Mouse (Mus musculus) stomach, embryonic 15.5 days (tissue): ENCODE measurements around the gene Nkap. TPM values are rescaled to one million over a fixed set of nuclear protein-coding genes. Genes with fewer than 3 reads are reported as not detected.
"Not testable (repeated sequence)": the region's sequence is repeated elsewhere in the genome, so short reads cannot be mapped to it uniquely, and the experiment has no call there.

Experiments
- ATAC-seq: fragments of 200-750 bp; cut with Nextera tagmentation; 2 replicates; pipeline ENCODE4 v1.8.0; 2017; ENCODE audit warnings: low read depth, moderate number of reproducible peaks, moderate TSS enrichment; ENCODE audit not compliant: insufficient read depth, low FRiP score
- H3K27ac ChIP-seq: fragments of 300-500 bp; sonication (generic); 2 replicates; pipeline ENCODE4 v1.5.1; 2015; ENCODE audit warnings: mild to moderate bottlenecking, inconsistent platforms
- H3K27me3 ChIP-seq: fragments of 300-500 bp; sonication (generic); replicated peaks from 2 replicates; pipeline ENCODE4 v1.6.1; 2015; ENCODE audit warnings: inconsistent platforms
- H3K36me3 ChIP-seq: fragments of 300-500 bp; sonication (generic); 2 replicates; pipeline ENCODE4 v1.6.1; 2015; ENCODE audit warnings: inconsistent platforms
- H3K4me1 ChIP-seq: fragments of 300-500 bp; sonication (generic); 2 replicates; pipeline ENCODE4 v1.6.1; 2015; ENCODE audit warnings: inconsistent platforms
- H3K4me2 ChIP-seq: fragments of 300-500 bp; sonication (generic); 2 replicates; pipeline ENCODE4 v1.6.1; 2015; ENCODE audit warnings: mild to moderate bottlenecking, inconsistent platforms
- H3K4me3 ChIP-seq: fragments of 300-500 bp; sonication (generic); replicated peaks from 2 replicates; pipeline ENCODE4 v1.5.1; 2015; ENCODE audit warnings: inconsistent platforms
- H3K9ac ChIP-seq: fragments of 300-500 bp; sonication (generic); 2 replicates; pipeline ENCODE4 v1.6.1; 2015; ENCODE audit warnings: inconsistent platforms
- H3K9me3 ChIP-seq: fragments of 300-500 bp; sonication (generic); 2 replicates; pipeline ENCODE4 v1.6.1; 2016; ENCODE audit warnings: inconsistent platforms
- WGBS: fragments of 180-500 bp; shearing (Covaris S2); methylation state at CpG from one replicate; pipeline ENCODE4 v1.1.7; 2015; 5-methylcytosine and 5-hydroxymethylcytosine counted together
- polyA plus RNA-seq: library from polyadenylated mRNA; unstranded; fragments of >200 nt; fragmentation: Nextera tagmentation; extraction: Ambion mirVana; gene quantifications from 2 replicates; pipeline ENCODE4 v1.2.1, GENCODE M21; 2015

Nkap gene
- polyA plus RNA-seq, 1 experiment from 2014 or later = 14.1 TPM

DNA sequence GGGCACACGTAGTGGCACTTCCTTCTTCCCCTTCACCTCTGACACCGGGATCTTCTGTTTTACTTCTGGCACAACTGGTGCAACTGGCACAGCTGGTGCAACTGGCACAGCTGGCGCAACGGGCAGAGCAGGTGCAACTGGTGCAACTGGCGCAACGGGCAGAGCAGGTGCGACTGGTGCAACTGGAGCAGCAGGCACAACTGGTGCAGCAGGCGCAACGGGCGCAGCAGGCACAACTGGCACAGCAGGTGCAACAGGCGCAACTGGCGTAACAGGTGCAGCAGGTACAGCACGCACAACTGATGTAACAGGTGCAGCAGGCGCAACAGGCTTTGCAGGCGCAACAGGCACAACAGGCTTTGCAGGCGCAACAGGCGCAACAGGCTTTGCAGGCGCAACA is 36.5 kb downstream of the Nkap start:
- no peaks in the 10 kb centered on the region for H3K9me3 ChIP-seq
- H3K4me2 ChIP-seq = no peak overlapping the region
- no peaks in the 10 kb centered on the region for H3K36me3 ChIP-seq
- WGBS = 79% methylated on average over 18 of the region's 18 CpGs
- no peak for ATAC-seq
- H3K27ac ChIP-seq = no peak overlapping the region
- H3K9ac ChIP-seq = no peak overlapping the region
- no peaks in the 10 kb centered on the region for H3K4me1 ChIP-seq
- H3K27me3 ChIP-seq = no peaks in the 10 kb centered on the region
- no peak overlapping the region for H3K4me3 ChIP-seq

GRCm38 (mm10) chrX:37167085-37167484 is 40.5 kb downstream of the Nkap start:
- no peak for ATAC-seq

DNA sequence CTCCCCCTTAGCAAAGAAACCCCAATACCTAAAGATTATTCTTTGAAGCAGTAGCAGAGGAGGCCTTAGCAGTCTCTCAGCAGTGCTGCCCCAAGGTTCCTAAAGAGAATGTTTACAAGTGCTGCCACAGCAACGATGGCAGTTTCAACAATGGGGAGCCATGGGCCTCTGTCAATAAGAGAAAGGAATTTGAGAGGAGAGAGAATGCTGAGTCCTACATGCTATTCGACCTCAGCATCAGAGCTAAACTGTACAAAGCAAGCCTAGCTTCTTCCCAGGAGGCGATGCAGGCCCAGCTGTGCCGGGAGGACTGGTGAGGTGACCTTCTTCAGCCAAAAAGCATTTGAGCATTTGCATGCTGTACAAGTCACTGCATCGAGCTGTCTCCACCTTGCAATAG is 42.1 kb downstream of the Nkap start, which contains the start of gene Akap14:
Gene Akap14 (minus strand): TSS at position 101 of the 400 bp plus-strand sequence.
- no peak within 1 kb of the TSS for H3K27ac ChIP-seq
- no peak within 1 kb of the TSS for H3K4me3 ChIP-seq
- H3K4me2 ChIP-seq = no peak within 1 kb of the TSS
- no peak for ATAC-seq
- H3K4me1 ChIP-seq = no peaks in the 10 kb centered on the region
- H3K27me3 ChIP-seq = no peaks in the 10 kb centered on the region
- no peaks in the 10 kb centered on the region for H3K36me3 ChIP-seq
- H3K9me3 ChIP-seq = no peaks in the 10 kb centered on the region
- 44% methylated on average over 5 of the region's 5 CpGs for WGBS
- H3K9ac ChIP-seq = no peak within 1 kb of the TSS

More at GRCm38 (mm10) chrX:37167085-37167484, 40.5 kb downstream of the Nkap start:
- no peak overlapping the region for H3K27ac ChIP-seq
- no peak overlapping the region for H3K4me3 ChIP-seq
- no peaks in the 10 kb centered on the region for H3K36me3 ChIP-seq
- H3K27me3 ChIP-seq = no peaks in the 10 kb centered on the region
- H3K9me3 ChIP-seq = no peaks in the 10 kb centered on the region
- no peak overlapping the region for H3K4me2 ChIP-seq
- 39% methylated on average over 3 of the region's 3 CpGs for WGBS
- no peaks in the 10 kb centered on the region for H3K4me1 ChIP-seq
- no peak overlapping the region for H3K9ac ChIP-seq

DNA sequence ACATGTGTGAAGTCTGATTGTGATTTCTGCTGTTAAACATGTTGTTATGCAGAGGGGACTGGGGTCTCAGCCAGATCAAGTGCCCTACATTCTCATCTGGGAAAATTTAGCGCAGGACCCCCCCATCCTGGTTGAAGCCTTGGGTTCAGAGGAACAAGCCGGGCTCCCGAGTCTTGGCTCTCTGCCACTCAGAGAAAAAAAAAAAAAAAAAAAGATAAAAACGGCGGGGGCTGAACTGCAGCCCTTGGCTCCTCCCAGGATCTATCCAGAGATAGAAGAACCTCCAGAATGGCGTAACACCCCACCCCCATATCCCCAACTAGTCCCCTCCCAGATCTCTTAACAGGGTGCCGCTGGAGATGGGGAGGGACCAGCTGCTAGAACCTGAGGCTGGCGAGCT is 57.8 kb downstream of the Nkap start:
- H3K9ac ChIP-seq, H3K4me2 ChIP-seq, H3K36me3 ChIP-seq, ATAC-seq, H3K9me3 ChIP-seq, H3K27me3 ChIP-seq, H3K4me1 ChIP-seq, H3K4me3 ChIP-seq, H3K27ac ChIP-seq: not testable (repeated sequence)
- 61% methylated on average over 7 of the region's 8 CpGs for WGBS

GRCm38 (mm10) chrX:37190755-37191104 is 64.1 kb downstream of the Nkap start:
- Histone ChIP-seq H3K9ac (no peak overlapping the region), H3K9me3 (no peaks in the 10 kb centered on the region), H3K4me2 (peak overlapping the region; percentile 61), H3K4me3 (peak overlapping the region; percentile 52), H3K27ac (no peak overlapping the region), H3K36me3 (no peaks in the 10 kb centered on the region), H3K27me3 (no peaks in the 10 kb centered on the region), H3K4me1 (no peaks in the 10 kb centered on the region)
- WGBS = 14% methylated on average over 20 of the region's 20 CpGs
- ATAC-seq = no peak

DNA sequence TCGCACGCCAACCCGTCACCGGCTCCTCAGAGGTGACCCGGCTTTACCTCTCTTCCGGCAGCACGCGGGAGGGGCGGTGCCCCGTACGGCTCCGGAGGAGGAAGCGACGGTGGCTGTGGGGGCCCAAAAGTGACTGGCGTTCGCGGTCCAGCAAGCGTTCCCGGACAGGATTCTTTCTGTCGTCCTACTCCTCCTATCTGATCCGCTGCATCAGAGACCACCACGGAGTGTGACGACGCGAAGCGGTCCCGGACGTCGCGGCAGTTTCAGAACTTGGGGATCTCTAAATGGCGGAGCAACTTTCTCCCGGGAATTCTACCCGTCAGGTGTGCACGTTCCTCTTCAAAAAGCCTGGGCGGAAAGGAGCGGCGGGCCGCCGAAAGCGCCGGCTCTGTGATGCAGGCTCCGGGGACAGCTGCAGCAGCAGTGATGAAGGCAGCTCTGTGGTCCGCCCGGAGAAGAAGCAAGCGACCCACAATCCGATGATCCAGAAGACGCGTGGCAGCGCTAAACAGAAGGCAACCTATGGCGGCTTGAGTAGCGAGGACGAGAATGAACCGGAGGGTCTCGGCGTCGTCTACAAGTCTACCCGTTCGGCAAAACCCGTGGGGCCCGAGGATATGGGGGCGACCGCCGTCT is 64.6 kb downstream of the Nkap start, which contains the start of the genes Ndufa1 and Rnf113a1:
Gene Ndufa1 (minus strand): TSS at position 59 of the 639 bp plus-strand sequence.
Gene Rnf113a1 (plus strand): TSS at position 141 of the 639 bp plus-strand sequence.
- Histone ChIP-seq H3K4me1 (no peaks in the 10 kb centered on the region), H3K9ac (peak within 1 kb of the TSS; percentile 29; the same call in 1 of the 2 replicates), H3K9me3 (no peaks in the 10 kb centered on the region), H3K27me3 (no peaks in the 10 kb centered on the region), H3K36me3 (no peaks in the 10 kb centered on the region), H3K27ac (peak within 1 kb of the TSS; percentile 40; the same call in 1 of the 2 replicates), H3K4me3 (peak within 1 kb of the TSS; percentile 52), H3K4me2 (peak within 1 kb of the TSS; percentile 61)
- ATAC-seq = peak; percentile 81
- WGBS = 17% methylated on average over 63 of the region's 63 CpGs

GRCm38 (mm10) chrX:37191744-37192379 is 65.3 kb downstream of the Nkap start:
- Histone ChIP-seq H3K9me3 (no peaks in the 10 kb centered on the region), H3K9ac (no peak overlapping the region), H3K27me3 (no peaks in the 10 kb centered on the region), H3K4me3 (peak overlapping the region; percentile 52), H3K4me2 (peak overlapping the region; percentile 61), H3K36me3 (no peaks in the 10 kb centered on the region), H3K4me1 (no peaks in the 10 kb centered on the region), H3K27ac (no peak overlapping the region)
- ATAC-seq = no peak
- 28% methylated on average over 28 of the region's 28 CpGs for WGBS

GRCm38 (mm10) chrX:37198676-37199075 is 72.1 kb downstream of the Nkap start:
- Histone ChIP-seq H3K4me3 (no peak overlapping the region), H3K9me3 (no peaks in the 10 kb centered on the region), H3K36me3 (no peaks in the 10 kb centered on the region), H3K4me2 (no peak overlapping the region), H3K27ac (no peak overlapping the region), H3K9ac (no peak overlapping the region), H3K4me1 (no peaks in the 10 kb centered on the region), H3K27me3 (no peaks in the 10 kb centered on the region)
- ATAC-seq = no peak
- 55% methylated on average over 8 of the region's 8 CpGs for WGBS

Other genes starting within 250 kb of the Nkap start
- gene Nkrf, start 223.9 kb upstream of the Nkap start, polyA plus RNA-seq = 1.6 and 1.9 TPM in 2 replicates
- 15.9 and 16.2 TPM in 2 replicates for gene Sept6, start 135.0 kb upstream of the Nkap start, polyA plus RNA-seq
- 0.10 and 0.17 TPM in 2 replicates for gene Sowahd, start 78.0 kb upstream of the Nkap start, polyA plus RNA-seq
- 527 and 550 TPM in 2 replicates for gene Rpl39, start 41.4 kb upstream of the Nkap start, polyA plus RNA-seq
- gene Upf3b, start 16.5 kb upstream of the Nkap start, polyA plus RNA-seq = 22.3 and 23.6 TPM in 2 replicates
- 0.06 TPM in 1 of 2 replicates, not detected in the other for gene Akap14, start 42.0 kb downstream of the Nkap start, polyA plus RNA-seq
- gene Ndufa1, start 64.4 kb downstream of the Nkap start, polyA plus RNA-seq = 383 and 411 TPM in 2 replicates
- 10.2 TPM in 2 replicates for gene Rnf113a1, start 64.5 kb downstream of the Nkap start, polyA plus RNA-seq
- not detected in 2 replicates for gene Gm9, start 84.2 kb downstream of the Nkap start, polyA plus RNA-seq
- not detected in 2 replicates for gene Rhox1, start 95.5 kb downstream of the Nkap start, polyA plus RNA-seq
- not detected in 2 replicates for gene Rhox2a, start 118.2 kb downstream of the Nkap start, polyA plus RNA-seq
- gene Rhox3a, start 123.1 kb downstream of the Nkap start, polyA plus RNA-seq = not detected in 2 replicates
- not detected in 2 replicates for gene Rhox4a, start 138.5 kb downstream of the Nkap start, polyA plus RNA-seq